Mouse (Mus musculus) layer of hippocampus, postnatal 36 days (tissue): ENCODE measurements around the gene Xntrpc. TPM values are rescaled to one million over a fixed set of nuclear protein-coding genes. Genes with fewer than 3 reads are reported as not detected.

Source experiments
- total RNA-seq, 2 experiments: library from RNA; stranded (reverse); gene quantifications; 2 replicates each; pipeline ENCODE4 v1.2.3; 2021

Gene Xntrpc
- total RNA-seq, 2 experiments from 2014 or later, result 2.2 to 2.4 TPM

Other genes with a start within 250 kb of the Xntrpc start
- not detected for gene Phox2a, start 247.4 kb upstream of the Xntrpc start, total RNA-seq
- gene Inppl1, start 227.5 kb upstream of the Xntrpc start, total RNA-seq, result 10 to 100 TPM; 28.7 to 29.2 TPM
- gene Folr2, start 208.5 kb upstream of the Xntrpc start, total RNA-seq, result not detected
- 10 to 100 TPM; 27.9 to 30.1 TPM for gene Anapc15, start 202.0 kb upstream of the Xntrpc start, total RNA-seq
- 1 to 10 TPM in 1 of 2 experiments, under 1 TPM in 1; 0.62 to 4.9 TPM for gene Folr1, start 194.9 kb upstream of the Xntrpc start, total RNA-seq
- 10 to 100 TPM; 87.9 to 90.5 TPM for gene Lamtor1, start 159.8 kb upstream of the Xntrpc start, total RNA-seq
- gene Tomt, start 159.4 kb upstream of the Xntrpc start, total RNA-seq, result not detected
- 1 to 10 TPM; 4.8 to 5.7 TPM for gene Lrrc51, start 131.8 kb upstream of the Xntrpc start, total RNA-seq
- gene Numa1, start 131.6 kb upstream of the Xntrpc start, total RNA-seq, result 100 to 1,000 TPM; 101 to 112 TPM
- 10 to 100 TPM in 1 of 2 experiments, 1 to 10 TPM in 1; 7.8 to 11.0 TPM for gene Il18bp, start 47.0 kb upstream of the Xntrpc start, total RNA-seq
- gene Rnf121, start 244 bp upstream of the Xntrpc start, total RNA-seq, result 10 to 100 TPM; 39.5 to 51.6 TPM
- 10 to 100 TPM; 27.5 to 30.0 TPM for gene Xndc1, start 202 bp upstream of the Xntrpc start, total RNA-seq
- gene Trpc2, start 17.4 kb downstream of the Xntrpc start, total RNA-seq, result 1 to 10 TPM; 1.4 to 2.5 TPM
- not detected for gene Art1, start 36.0 kb downstream of the Xntrpc start, total RNA-seq
- gene Art5, start 43.8 kb downstream of the Xntrpc start, total RNA-seq, result not detected
- not detected for gene Chrna10, start 51.1 kb downstream of the Xntrpc start, total RNA-seq
- gene Nup98, start 144.5 kb downstream of the Xntrpc start, total RNA-seq, result 10 to 100 TPM; 38.8 to 44.9 TPM
- gene Pgap2, start 144.5 kb downstream of the Xntrpc start, total RNA-seq, result 10 to 100 TPM; 27.1 to 29.1 TPM
- gene Rhog, start 190.3 kb downstream of the Xntrpc start, total RNA-seq, result 10 to 100 TPM; 23.9 to 29.4 TPM
- 10 to 100 TPM; 66.1 to 67.8 TPM for gene Stim1, start 202.1 kb downstream of the Xntrpc start, total RNA-seq